20 mouse cellular contexts compared by ENCODE assay signal in genomic region chr17:64046557-64046956, GRCm38 (mm10).
DNase-seq lines count a peak whose midpoint lies in the region; TF ChIP-seq lines count a peak whose summit lies in the region.
"Had no signal": no experiment of that assay in that cellular context is flagged by ENCODE, and none has a peak within 500 bp of the region (broad histone marks: within the 10 kb centered on the region; RNA-seq: fewer than 3 reads in every experiment).

No protein-coding gene starts in this region.

- intact Hi-C loops in left cerebral cortex, postnatal 14 days (cut with DNase I): no loop called here

- DNase-seq in layer of hippocampus, adult 2 months (ENCODE audit: low spot score in 2 of 2): no peak
- DNase-seq in layer of hippocampus, postnatal 10 days (ENCODE audit: low spot score in 2 of 2): no peak
- DNase-seq in cerebellum, adult 18-20 months: peak; percentile 20 to 44
- DNase-seq in cerebellum, adult 9-11 months: peak; percentile 18
- DNase-seq in frontal cortex, postnatal 14 days (ENCODE audit: low spot score in 2 of 2): no peak
- DNase-seq in spleen, postnatal 14 days (ENCODE audit: low spot score in 2 of 2): no peak
- no peak for DNase-seq in left cerebral cortex, postnatal 14 days (ENCODE audit: low spot score in 2 of 2)
- DNase-seq: adrenal gland, adult 2 months; adrenal gland, postnatal 25 days; embryo, embryonic 11 days; gastrocnemius, postnatal 10 days; gastrocnemius, postnatal 36 days; kidney, adult 2 months had no signal

- H3K4me3 ChIP-seq in layer of hippocampus, adult 2 months: no peak overlapping the region
- H3K4me3 ChIP-seq: embryonic facial prominence, embryonic 10.5 days; embryonic facial prominence, embryonic 13.5 days; erythroblast, embryonic 14.5 days; forebrain, embryonic 12.5 days; forebrain, embryonic 15.5 days; hindbrain, embryonic 12.5 days; hindbrain, embryonic 15.5 days had no signal

- TF ChIP-seq CTCF in layer of hippocampus, adult 2 months (conservative IDR thresholded peaks at IDR 0.05): no peak

- H3K27ac ChIP-seq in layer of hippocampus, adult 2 months: peak overlapping the region; percentile 86
- H3K27ac ChIP-seq: embryonic facial prominence, embryonic 10.5 days; embryonic facial prominence, embryonic 13.5 days; forebrain, embryonic 12.5 days; forebrain, embryonic 15.5 days; hindbrain, embryonic 12.5 days; hindbrain, embryonic 15.5 days had no signal

Comparison
In these comparisons a context has a peak if more than half of its experiments do, and no peak if none do; other contexts are left out.
1. DNase-seq: peak in cerebellum, adult 18-20 months (2 of 2) and cerebellum, adult 9-11 months (single experiment); none in layer of hippocampus, adult 2 months (0 of 2), layer of hippocampus, postnatal 10 days (0 of 2), frontal cortex, postnatal 14 days (0 of 2), spleen, postnatal 14 days (0 of 2) and left cerebral cortex, postnatal 14 days (0 of 2).